Mouse (Mus musculus) C2C12 (cell line): Measurements from ENCODE around the gene Smap1.

Source experiments
- CTCF ChIP-seq: IDR thresholded peaks from one replicate; pipeline ENCODE4 v1.5.1; 2011; ENCODE audit not compliant: control insufficient read depth, insufficient read depth, insufficient read length
- USF1 ChIP-seq: IDR thresholded peaks from one replicate; pipeline ENCODE4 v1.6.1; 2011; ENCODE audit warnings: low read depth, mild to moderate bottlenecking, control low read depth, moderate library complexity

DNA sequence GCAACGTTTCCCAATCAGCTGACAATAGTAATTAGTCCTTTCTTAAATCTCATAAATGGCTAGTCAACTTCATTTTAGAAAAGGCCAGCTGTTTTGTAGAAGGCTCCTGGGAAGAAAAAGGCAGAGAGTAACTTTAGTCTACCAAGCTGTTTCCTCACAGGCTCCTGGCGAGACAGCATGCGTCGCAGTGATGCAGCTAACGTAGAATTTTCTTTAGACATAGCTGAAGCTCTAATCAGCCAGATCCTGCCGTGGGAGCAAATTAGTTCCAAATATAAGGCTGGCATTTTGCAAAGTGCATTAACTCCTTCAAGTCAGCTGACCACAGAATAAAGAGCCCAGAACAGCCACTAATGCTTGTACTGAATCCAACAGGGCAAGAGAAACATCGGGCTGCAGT, 26.2 kb upstream of the Smap1 start:
- TF ChIP-seq USF1 (no peak), CTCF (no peak)
